Mouse (Mus musculus) testis, adult 2 months (tissue): ENCODE data around the gene Hoxb4. TPM values are rescaled to one million over a fixed set of nuclear protein-coding genes. Genes with fewer than 3 reads are reported as not detected.

Experiments used
- H3K27ac ChIP-seq: fragments of 200-500 bp; 2 replicates; pipeline ENCODE4 v1.5.1; 2012; ENCODE audit warnings: low read depth, low read length; ENCODE audit not compliant: control insufficient read depth, insufficient read depth
- H3K27me3 ChIP-seq: fragments of 200-500 bp; 2 replicates; pipeline ENCODE4 v1.6.1; 2012; ENCODE audit warnings: mild to moderate bottlenecking, low read length, moderate library complexity; ENCODE audit not compliant: control insufficient read depth, insufficient read depth
- H3K36me3 ChIP-seq: fragments of 200-500 bp; 2 replicates; pipeline ENCODE4 v1.6.1; 2012; ENCODE audit warnings: mild to moderate bottlenecking, low read length; ENCODE audit not compliant: control insufficient read depth, insufficient read depth
- H3K4me1 ChIP-seq: fragments of 200-500 bp; 2 replicates; pipeline ENCODE4 v1.6.1; 2012; ENCODE audit warnings: low read length; ENCODE audit not compliant: control insufficient read depth, insufficient read depth
- H3K4me3 ChIP-seq: fragments of 200-500 bp; 2 replicates; pipeline ENCODE4 v1.5.1; 2012; ENCODE audit warnings: low read depth, mild to moderate bottlenecking, low read length, moderate library complexity, mixed read lengths; ENCODE audit not compliant: control insufficient read depth
- CTCF ChIP-seq: fragments of 200-500 bp; IDR thresholded peaks from 2 replicates; pipeline ENCODE4 v1.5.1; 2012; ENCODE audit warnings: low read depth, mild to moderate bottlenecking, inconsistent platforms, low read length, moderate library complexity; ENCODE audit not compliant: control insufficient read depth, insufficient read depth, insufficient replicate concordance
- POLR2A ChIP-seq: fragments of 200-500 bp; IDR thresholded peaks from 2 replicates; pipeline ENCODE4 v1.6.1; 2012; ENCODE audit warnings: low read depth, mild to moderate bottlenecking, inconsistent platforms, low read length, moderate library complexity; ENCODE audit not compliant: control insufficient read depth
- polyA plus RNA-seq: library from polyadenylated mRNA; depleted of rRNA; stranded (reverse); fragments of >200 nt; gene quantifications from 2 replicates; pipeline ENCODE4 v1.2.3, GENCODE M21; 2012; rRNA removed

Hoxb4 gene
- polyA plus RNA-seq, 1 experiment: 0.07 TPM

- Histone ChIP-seq H3K4me1 (peaks cover 17% of the 10 kb centered on the region), H3K36me3 (no peaks in the 10 kb centered on the region), H3K27ac (no peak overlapping the region), H3K27me3 (peaks cover 3% of the 10 kb centered on the region), H3K4me3 (peak overlapping the region; percentile 22; the same call in 1 of the 2 replicates)
- TF ChIP-seq CTCF (no peak), POLR2A (no peak)
These were observed 48.3 kb downstream of the Hoxb4 start for GRCm38 (mm10) chr11:96366092-96367041.

DNA sequence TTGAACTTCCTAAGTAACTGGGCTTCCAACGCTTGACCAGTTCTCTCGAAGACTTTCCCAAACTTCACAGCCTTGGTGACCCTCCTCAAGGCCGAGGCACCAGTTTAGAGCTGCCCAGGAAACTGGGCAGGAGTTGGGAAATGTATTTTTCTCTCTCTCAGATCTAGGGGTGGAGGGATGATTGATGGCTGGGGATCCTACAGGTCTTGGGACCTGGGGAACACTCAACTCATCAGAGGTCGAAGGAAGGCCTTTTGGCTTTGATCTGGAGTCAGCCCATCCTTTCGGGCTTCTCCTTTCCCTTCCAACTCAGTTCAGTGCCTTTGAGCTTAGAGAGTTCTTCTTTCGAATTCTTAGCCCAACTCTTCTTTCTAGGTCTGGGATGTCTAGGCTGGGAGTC is 49.1 kb downstream of the Hoxb4 start:
- TF ChIP-seq POLR2A: no peak
- no peak for TF ChIP-seq CTCF
- Histone ChIP-seq H3K36me3 (no peaks in the 10 kb centered on the region), H3K4me3 (no peak overlapping the region), H3K4me1 (peaks cover 17% of the 10 kb centered on the region), H3K27ac (no peak overlapping the region), H3K27me3 (peaks cover 3% of the 10 kb centered on the region)

DNA sequence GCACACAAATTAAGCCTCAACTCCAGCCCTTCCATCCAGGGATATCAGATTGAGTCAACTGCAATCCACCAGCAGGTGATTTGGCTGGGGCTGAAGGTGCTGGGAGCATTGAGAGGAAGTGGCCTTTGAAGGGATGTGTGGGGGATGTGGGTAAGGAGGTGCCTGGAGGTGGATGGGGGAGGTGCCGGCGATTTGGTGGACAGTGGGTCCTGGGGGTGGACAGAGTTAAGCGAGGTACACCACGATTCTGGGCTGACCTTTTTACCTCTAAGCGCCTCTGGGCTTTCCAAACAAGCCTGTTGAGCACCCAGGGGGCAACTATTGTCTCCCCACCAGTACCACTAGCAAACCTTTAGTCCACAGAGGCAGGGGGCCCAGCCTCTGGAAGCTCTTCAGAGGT is 50.6 kb downstream of the Hoxb4 start:
- no peak for TF ChIP-seq CTCF
- no peak for TF ChIP-seq POLR2A
- Histone ChIP-seq H3K27ac (no peak overlapping the region), H3K36me3 (no peaks in the 10 kb centered on the region), H3K4me1 (peaks cover 17% of the 10 kb centered on the region), H3K4me3 (no peak overlapping the region), H3K27me3 (peaks cover 3% of the 10 kb centered on the region)

DNA sequence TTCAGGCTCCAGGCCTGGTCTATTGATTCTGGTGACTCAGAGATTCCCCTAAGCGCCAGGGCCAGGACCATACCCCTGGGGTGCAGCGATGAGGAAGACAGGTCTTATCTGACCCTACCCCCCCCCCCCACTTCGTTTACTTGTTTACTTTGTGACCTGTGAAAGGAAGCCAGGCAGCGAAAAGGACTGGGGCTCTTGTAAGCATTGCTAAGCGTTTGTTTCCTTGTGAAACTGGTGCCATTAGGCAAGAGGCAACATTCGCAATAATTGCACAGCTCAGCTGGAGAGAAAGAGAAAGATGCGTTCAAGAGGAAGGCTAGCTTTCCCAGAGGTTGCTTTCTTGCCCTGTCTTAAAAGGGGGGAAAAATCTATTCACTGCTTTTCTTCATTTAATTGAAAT is 51.1 kb downstream of the Hoxb4 start:
- TF ChIP-seq POLR2A (no peak), CTCF (no peak)
- H3K4me3 ChIP-seq: no peak overlapping the region
- no peak overlapping the region for H3K27ac ChIP-seq
- no peaks in the 10 kb centered on the region for H3K36me3 ChIP-seq
- H3K4me1 ChIP-seq: peaks cover 17% of the 10 kb centered on the region
- peaks cover 3% of the 10 kb centered on the region for H3K27me3 ChIP-seq

Other genes with a start within 250 kb of the Hoxb4 start
- 234 and 248 TPM in 2 replicates for gene Atp5g1, start 242.6 kb upstream of the Hoxb4 start, polyA plus RNA-seq
- gene Calcoco2, start 206.3 kb upstream of the Hoxb4 start, polyA plus RNA-seq: 0.08 and 0.15 TPM in 2 replicates
- 90.4 and 94.5 TPM in 2 replicates for gene Ttll6, start 184.5 kb upstream of the Hoxb4 start, polyA plus RNA-seq
- gene Hoxb13, start 124.0 kb upstream of the Hoxb4 start, polyA plus RNA-seq: 0.04 TPM in 2 replicates
- gene Hoxb9, start 46.8 kb upstream of the Hoxb4 start, polyA plus RNA-seq: 0.36 and 1.0 TPM in 2 replicates
- gene Hoxb8, start 36.4 kb upstream of the Hoxb4 start, polyA plus RNA-seq: 0.11 and 6.9 TPM in 2 replicates
- 1.6 TPM in 1 of 2 replicates, not detected in the other for gene Hoxb7, start 31.6 kb upstream of the Hoxb4 start, polyA plus RNA-seq
- 0.15 and 3.4 TPM in 2 replicates for gene Hoxb6, start 25.8 kb upstream of the Hoxb4 start, polyA plus RNA-seq
- 0.14 and 0.67 TPM in 2 replicates for gene Hoxb5, start 14.9 kb upstream of the Hoxb4 start, polyA plus RNA-seq
- 5.6 and 6.7 TPM in 2 replicates for gene Hoxb3, start 5.1 kb downstream of the Hoxb4 start, polyA plus RNA-seq
- 0.20 and 1.2 TPM in 2 replicates for gene Hoxb2, start 32.3 kb downstream of the Hoxb4 start, polyA plus RNA-seq
- not detected in 2 replicates for gene Hoxb1, start 47.5 kb downstream of the Hoxb4 start, polyA plus RNA-seq
- gene Skap1, start 146.3 kb downstream of the Hoxb4 start, polyA plus RNA-seq: 1.5 and 2.3 TPM in 2 replicates